Mouse (Mus musculus) liver, embryonic 14.5 days (tissue): Measurements from ENCODE around the gene Bhlhe40. TPM values are rescaled to one million over a fixed set of nuclear protein-coding genes. Genes with fewer than 3 reads are reported as not detected.

ENCODE experiments used
- ATAC-seq: fragments of 200-750 bp; cut with Nextera tagmentation; 2 replicates; pipeline ENCODE4 v1.8.0; 2017; ENCODE audit warnings: moderate number of reproducible peaks, mild to moderate bottlenecking, moderate library complexity; ENCODE audit not compliant: insufficient read depth
- DNase-seq, 3 experiments: peaks; one replicate each; pipeline ENCODE4 v3.0.0-alpha.2; 2012 to 2013; ENCODE audit warnings: low read depth in 3 of 3, low spot score in 3 of 3
- H3K27ac ChIP-seq: fragments of 300-500 bp; sonication (generic); 2 replicates; pipeline ENCODE4 v1.5.1; 2014; ENCODE audit warnings: moderate library complexity, mild to moderate bottlenecking, control low read depth, inconsistent platforms
- H3K27me3 ChIP-seq: fragments of 300-500 bp; sonication (generic); 2 replicates; pipeline ENCODE4 v1.6.1; 2014; ENCODE audit warnings: mild to moderate bottlenecking, low read length, moderate library complexity; ENCODE audit not compliant: control insufficient read depth, insufficient read depth
- H3K36me3 ChIP-seq: fragments of 300-500 bp; sonication (generic); replicated peaks from 2 replicates; pipeline ENCODE4 v1.6.1; 2014; ENCODE audit warnings: low read depth; ENCODE audit not compliant: control insufficient read depth, insufficient read depth
- H3K4me1 ChIP-seq, 2 experiments: fragments of 200-500 bp in 1 of 2; fragments of 300-500 bp in 1 of 2; sonication (generic) in 1 of 2; replicated peaks; 2 replicates each; pipeline ENCODE4 v1.6.1; 2012 to 2014; ENCODE audit warnings: antibody characterized with exemption in 1 of 2, inconsistent platforms in 1 of 2, low read length in 1 of 2; ENCODE audit not compliant: control insufficient read depth in 2 of 2, insufficient read depth in 2 of 2
- H3K4me2 ChIP-seq: fragments of 300-500 bp; sonication (generic); 2 replicates; pipeline ENCODE4 v1.6.1; 2014; ENCODE audit warnings: low read depth, mild to moderate bottlenecking, control low read depth, moderate library complexity
- H3K4me3 ChIP-seq, 2 experiments: fragments of 200-500 bp in 1 of 2; fragments of 300-500 bp in 1 of 2; sonication (generic) in 1 of 2; 2 replicates each; pipeline ENCODE4 v1.5.1; 2012 to 2014; ENCODE audit warnings: low read depth in 2 of 2, low read length in 2 of 2, mild to moderate bottlenecking in 2 of 2, control low read depth in 1 of 2, inconsistent platforms in 1 of 2, moderate library complexity in 1 of 2; ENCODE audit not compliant: insufficient read depth in 1 of 2
- H3K9ac ChIP-seq: fragments of 300-500 bp; sonication (generic); replicated peaks from 2 replicates; pipeline ENCODE4 v1.6.1; 2014; ENCODE audit warnings: mild to moderate bottlenecking, control low read depth, moderate library complexity
- H3K9me3 ChIP-seq: fragments of 300-500 bp; sonication (generic); 2 replicates; pipeline ENCODE4 v1.6.1; 2016; ENCODE audit warnings: low read length, mixed read lengths; ENCODE audit not compliant: control insufficient read depth
- CTCF ChIP-seq: IDR thresholded peaks from 2 replicates; pipeline ENCODE4 v1.5.1; 2016; ENCODE audit warnings: antibody characterized with exemption, low read depth, control low read depth
- EP300 ChIP-seq: IDR thresholded peaks from 2 replicates; pipeline ENCODE4 v1.6.1; 2016; ENCODE audit warnings: antibody characterized with exemption, low read depth
- WGBS: fragments of 180-500 bp; shearing (Covaris S2); extraction: QIAGEN DNeasy Blood & Tissue Kit; methylation state at CpG from one replicate; pipeline ENCODE4 v1.1.7; 2014; ENCODE audit not compliant: insufficient replicate concordance; 5-methylcytosine and 5-hydroxymethylcytosine counted together
- polyA plus RNA-seq, 2 experiments: library from polyadenylated mRNA; depleted of rRNA in 1 of 2; stranded (reverse) in 1 of 2; unstranded in 1 of 2; fragments of >200 nt; fragmentation: Nextera tagmentation in 1 of 2; extraction: Ambion mirVana in 1 of 2; gene quantifications; 2 replicates each; pipeline versions ENCODE4 v1.2.1 to v1.2.3; 2012 to 2014

Gene Bhlhe40
- polyA plus RNA-seq, 2 experiments: 2.3 to 5.3 TPM

DNA sequence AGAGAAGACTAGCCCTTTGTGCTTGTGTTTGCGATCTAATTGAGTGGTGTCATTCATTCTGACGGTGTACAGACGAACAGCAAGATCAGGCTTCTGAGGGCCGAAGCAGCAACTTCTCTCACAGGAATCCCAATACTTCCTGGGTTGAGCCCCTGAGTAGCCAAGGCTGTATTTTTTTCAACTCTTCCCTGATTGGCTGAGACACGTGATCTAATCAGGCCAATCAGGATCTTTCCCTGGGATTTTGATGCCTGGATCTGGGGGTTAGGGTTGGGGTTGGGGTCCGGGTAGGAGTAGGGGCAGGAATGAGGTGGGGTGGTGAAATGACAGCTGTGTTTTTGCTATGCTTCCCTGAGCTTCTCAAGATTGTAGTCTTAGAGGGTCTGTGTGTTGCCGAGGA lies 20.1 kb downstream of the Bhlhe40 start:
- Histone ChIP-seq H3K4me1 (peaks cover 14 to 20% of the 10 kb centered on the region in 2 experiments), H3K36me3 (no peaks in the 10 kb centered on the region), H3K4me3 (no peak overlapping the region), H3K9me3 (no peaks in the 10 kb centered on the region), H3K27ac (no peak overlapping the region), H3K4me2 (no peak overlapping the region), H3K9ac (no peak overlapping the region), H3K27me3 (no peaks in the 10 kb centered on the region)
- ATAC-seq (no peak), DNase-seq (no peak)
- no peak for TF ChIP-seq EP300
- TF ChIP-seq CTCF: no peak
- WGBS: 66% methylated on average over 7 of the region's 7 CpGs

DNA sequence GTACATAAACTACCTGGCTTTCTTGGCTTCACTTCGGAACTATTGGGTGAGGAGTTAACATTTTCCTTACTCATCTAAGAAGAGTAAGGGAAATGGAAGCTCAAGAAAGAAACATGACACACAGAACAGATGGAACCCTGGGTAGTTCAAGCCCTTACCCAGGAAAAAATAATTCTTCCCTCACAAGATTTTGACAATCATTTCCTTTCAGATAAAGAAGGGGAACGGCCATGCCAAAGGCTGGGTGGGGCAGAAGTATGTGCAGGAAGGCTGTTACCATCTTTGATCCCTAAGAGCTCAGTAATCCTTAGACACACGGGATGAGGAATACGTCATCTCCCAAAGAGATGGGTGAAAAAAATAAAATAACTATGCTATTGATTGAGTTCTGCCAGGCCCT lies 20.7 kb downstream of the Bhlhe40 start:
- H3K27ac ChIP-seq: no peak overlapping the region
- peaks cover 14 to 18% of the 10 kb centered on the region in 2 experiments for H3K4me1 ChIP-seq
- H3K27me3 ChIP-seq: no peaks in the 10 kb centered on the region
- H3K9me3 ChIP-seq: no peaks in the 10 kb centered on the region
- no peak for DNase-seq
- H3K9ac ChIP-seq: no peak overlapping the region
- no peak overlapping the region for H3K4me3 ChIP-seq
- TF ChIP-seq CTCF: no peak
- no peak for TF ChIP-seq EP300
- H3K4me2 ChIP-seq: no peak overlapping the region
- no peak for ATAC-seq
- WGBS: 46% methylated on average over 4 of the region's 4 CpGs
- no peaks in the 10 kb centered on the region for H3K36me3 ChIP-seq

DNA sequence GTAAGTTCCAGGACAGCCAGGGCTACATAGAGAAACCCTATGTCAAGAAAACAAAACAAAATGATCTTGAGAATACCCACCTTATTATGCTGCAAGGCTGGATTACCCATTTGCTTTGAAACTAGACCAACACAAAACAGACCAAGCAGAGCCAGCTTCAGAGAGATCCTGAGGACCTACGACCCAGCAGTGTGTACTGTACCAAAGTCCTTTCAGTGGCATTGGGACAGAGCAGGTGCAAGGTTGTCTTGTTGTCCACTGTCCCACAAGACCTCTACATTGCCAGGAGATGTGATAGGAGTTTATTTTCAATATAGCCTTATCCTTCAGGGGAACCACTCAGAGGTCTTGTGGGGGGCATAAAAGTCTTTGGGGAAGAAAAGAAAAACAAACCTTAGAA lies 22.7 kb downstream of the Bhlhe40 start:
- TF ChIP-seq CTCF (no peak), EP300 (no peak)
- 26% methylated on average over 1 of the region's 1 CpGs for WGBS
- Histone ChIP-seq H3K4me1 (peaks cover 0 to 2% of the 10 kb centered on the region in 2 experiments; a peak in 2 of 4 replicates), H3K27ac (no peak overlapping the region), H3K27me3 (no peaks in the 10 kb centered on the region), H3K4me3 (no peak overlapping the region), H3K9me3 (no peaks in the 10 kb centered on the region), H3K36me3 (no peaks in the 10 kb centered on the region), H3K9ac (no peak overlapping the region), H3K4me2 (no peak overlapping the region)
- DNase-seq (no peak), ATAC-seq (no peak)

- 63% methylated on average over 5 of the region's 5 CpGs for WGBS
- H3K9me3 ChIP-seq: no peaks in the 10 kb centered on the region
- H3K4me1 ChIP-seq: peaks cover 0 to 2% of the 10 kb centered on the region in 2 experiments; a peak in 1 of 4 replicates
- no peak overlapping the region for H3K9ac ChIP-seq
- ATAC-seq: no peak
- no peaks in the 10 kb centered on the region for H3K36me3 ChIP-seq
- H3K4me2 ChIP-seq: no peak overlapping the region
- TF ChIP-seq EP300 (no peak), CTCF (no peak)
- H3K4me3 ChIP-seq: no peak overlapping the region
- H3K27ac ChIP-seq: no peak overlapping the region
- H3K27me3 ChIP-seq: no peaks in the 10 kb centered on the region
- DNase-seq: no peak
Observed at GRCm38 (mm10) chr6:108684430-108684829, 24.0 kb downstream of the Bhlhe40 start.

GRCm38 (mm10) chr6:108685758-108686355 lies 25.4 kb downstream of the Bhlhe40 start:
- Histone ChIP-seq H3K9me3 (no peaks in the 10 kb centered on the region), H3K4me1 (peaks cover 0 to 2% of the 10 kb centered on the region in 2 experiments; a peak in 1 of 4 replicates), H3K9ac (no peak overlapping the region), H3K4me3 (no peak overlapping the region), H3K4me2 (no peak overlapping the region), H3K27ac (no peak overlapping the region), H3K27me3 (no peaks in the 10 kb centered on the region), H3K36me3 (no peaks in the 10 kb centered on the region)
- WGBS: 54% methylated on average over 9 of the region's 9 CpGs
- TF ChIP-seq EP300 (no peak), CTCF (no peak)
- ATAC-seq (no peak), DNase-seq (no peak)
